Mouse (Mus musculus): ENCODE results near the gene Zfp189.
"Not testable (repeated sequence)": the region's sequence is repeated elsewhere in the genome, so short reads cannot be mapped to it uniquely, and the experiment has no call there.

Gene Zfp189

DNA sequence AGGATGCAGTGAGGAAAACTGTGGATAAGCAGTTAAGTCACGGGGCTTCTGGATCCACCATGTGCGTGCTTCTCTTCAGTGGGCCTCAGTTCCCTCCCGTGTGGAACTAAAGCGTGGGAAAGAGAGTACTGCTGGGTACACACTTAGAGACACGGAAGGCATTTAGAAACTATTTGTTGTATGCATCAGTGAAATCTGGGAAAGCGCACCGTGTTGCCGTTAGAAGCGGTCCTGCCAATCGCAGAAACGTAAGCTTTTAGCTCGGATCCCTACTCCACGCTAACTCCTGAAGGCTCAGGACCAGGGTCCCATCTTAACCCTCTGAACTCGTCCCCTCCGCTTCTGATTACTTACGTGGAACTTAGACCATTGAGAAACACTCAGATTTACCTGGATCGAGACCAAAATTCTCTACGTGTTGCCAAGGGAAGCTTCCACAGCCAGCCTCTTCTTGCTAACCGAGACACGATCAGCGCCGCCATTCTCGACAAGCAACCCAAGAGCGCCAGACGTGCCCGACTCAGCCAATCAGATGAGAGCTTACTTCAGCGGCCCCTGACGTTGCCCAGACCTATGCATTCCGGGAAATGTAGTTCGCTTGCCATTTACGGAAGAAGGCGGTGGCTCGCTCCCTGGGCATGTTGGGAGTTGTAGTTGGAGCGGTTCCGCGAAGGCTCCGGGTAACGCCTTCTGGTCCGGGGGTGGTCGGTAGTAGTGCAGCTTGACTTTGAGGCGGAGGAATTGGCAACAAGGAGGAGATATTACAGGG is at the start of gene Zfp189, which contains the start of gene Mrpl50:
Gene Zfp189 (plus strand): TSS at position 605 of the 769 bp plus-strand sequence.
Gene Mrpl50 (minus strand): TSS at position 522 of the 769 bp plus-strand sequence.
- DNase-seq (ENCODE audit: low spot score): peak; percentile 98

DNA sequence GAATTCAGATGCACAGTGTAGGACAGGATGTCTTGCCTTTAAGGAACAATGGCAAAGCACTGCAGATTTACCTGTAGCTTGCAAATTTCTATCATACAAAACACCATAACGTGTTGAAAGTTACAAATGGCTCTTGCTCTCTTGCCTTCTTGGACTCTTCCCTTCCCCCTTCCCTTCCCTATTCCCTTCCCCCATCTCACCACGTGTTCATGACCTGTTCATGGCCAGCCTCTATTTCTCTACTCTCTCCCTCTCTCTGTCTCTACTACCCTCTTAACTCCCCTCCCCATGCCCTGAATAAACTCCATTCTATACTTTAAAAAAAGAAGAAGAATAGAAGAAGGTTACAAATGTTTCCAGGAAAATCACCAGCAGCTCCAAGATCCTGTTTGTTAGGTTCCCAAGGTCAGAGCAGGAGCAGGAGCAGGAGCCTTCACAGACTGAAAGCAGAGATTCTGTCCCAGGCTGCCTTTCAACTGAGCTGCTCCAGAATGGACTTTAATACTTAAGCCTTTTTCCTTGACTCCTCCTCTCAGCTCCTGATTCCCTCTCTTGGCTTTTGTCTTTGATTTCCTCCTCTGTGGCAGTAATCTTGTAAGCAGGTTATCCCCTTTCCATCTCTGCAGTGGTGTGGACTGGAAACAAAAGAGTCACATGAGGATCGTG is 47.4 kb upstream of the Zfp189 start, which contains the start of gene Acnat1:
Gene Acnat1 (minus strand): TSS at position 478 of the 666 bp plus-strand sequence.
- DNase-seq (ENCODE audit: low spot score): no peak

DNA sequence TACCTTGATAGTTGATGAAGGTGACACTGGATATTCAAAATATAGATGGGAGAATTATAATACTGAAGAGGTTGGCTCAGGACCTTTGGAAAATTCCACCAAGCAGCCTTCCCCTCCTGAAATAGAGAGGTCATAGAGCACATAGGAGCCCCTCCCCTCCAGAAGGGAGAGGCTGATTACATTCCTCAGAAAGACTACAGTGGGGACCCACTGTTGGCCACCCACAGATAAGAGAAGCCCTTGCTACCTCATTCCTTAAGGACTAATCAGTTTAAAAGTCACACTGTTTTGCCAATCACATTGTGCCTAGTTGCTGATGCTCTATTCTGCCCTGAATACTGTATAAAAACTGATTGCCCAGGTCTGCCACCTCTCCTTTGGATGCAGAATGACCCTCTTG is 46.4 kb upstream of the Zfp189 start:
- DNase-seq (ENCODE audit: low spot score): no peak

DNA sequence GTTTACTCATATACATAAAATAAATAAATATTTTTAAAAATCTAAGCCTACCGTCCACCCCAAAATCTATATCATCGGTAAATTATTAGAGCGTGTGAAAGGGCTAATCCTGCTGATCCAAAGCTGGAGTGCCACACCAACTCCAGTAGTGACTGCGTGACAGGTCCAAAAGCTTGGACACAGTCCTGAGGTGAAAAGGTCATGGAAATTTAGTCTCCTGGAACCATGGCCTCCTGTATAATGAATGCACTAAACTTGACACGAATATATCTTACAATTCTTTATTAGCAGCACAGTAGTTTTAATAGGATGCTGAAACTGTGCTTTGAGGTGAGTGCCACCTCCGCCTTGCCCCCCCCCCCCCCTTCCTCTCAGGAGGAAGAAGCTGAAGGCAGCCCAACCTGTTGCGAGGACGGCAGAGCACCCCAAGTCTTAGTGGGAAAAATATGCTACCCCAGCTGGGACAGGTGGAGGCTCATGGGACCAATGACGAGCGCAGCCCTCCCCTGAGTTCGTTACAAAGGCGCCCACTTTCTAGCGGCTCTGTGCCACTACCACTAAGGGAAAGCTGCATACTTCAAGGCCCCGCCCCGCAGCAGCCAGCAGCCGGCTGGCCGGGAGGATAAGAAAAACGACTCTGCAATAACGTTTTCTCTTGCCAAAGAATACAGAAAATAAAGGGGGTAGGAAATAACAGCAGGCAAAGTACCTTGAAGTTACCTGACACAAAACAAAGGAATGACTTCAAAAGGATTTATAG is 42.7 kb upstream of the Zfp189 start:
- DNase-seq (ENCODE audit: low spot score): peak; percentile 54

DNA sequence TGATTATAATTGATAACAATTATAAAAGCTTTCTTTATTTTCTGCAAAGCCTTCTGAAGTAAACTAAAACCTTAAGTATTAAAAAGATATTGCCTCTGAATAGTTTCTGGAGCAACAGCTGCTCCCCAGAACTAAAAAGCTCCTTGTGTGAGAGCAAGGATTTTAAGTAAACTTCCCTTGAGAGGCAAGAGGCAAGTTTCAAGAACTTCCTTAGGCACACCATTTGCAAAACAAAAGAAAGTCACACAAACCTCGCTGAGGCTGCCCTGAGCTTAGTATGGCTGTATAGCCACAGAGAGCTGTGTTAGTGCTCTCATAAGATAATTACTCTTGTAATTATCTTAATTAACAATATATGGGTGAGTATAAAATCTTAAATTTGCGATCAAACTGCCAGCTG is 41.9 kb upstream of the Zfp189 start:
- DNase-seq (ENCODE audit: low spot score): not testable (repeated sequence)

DNA sequence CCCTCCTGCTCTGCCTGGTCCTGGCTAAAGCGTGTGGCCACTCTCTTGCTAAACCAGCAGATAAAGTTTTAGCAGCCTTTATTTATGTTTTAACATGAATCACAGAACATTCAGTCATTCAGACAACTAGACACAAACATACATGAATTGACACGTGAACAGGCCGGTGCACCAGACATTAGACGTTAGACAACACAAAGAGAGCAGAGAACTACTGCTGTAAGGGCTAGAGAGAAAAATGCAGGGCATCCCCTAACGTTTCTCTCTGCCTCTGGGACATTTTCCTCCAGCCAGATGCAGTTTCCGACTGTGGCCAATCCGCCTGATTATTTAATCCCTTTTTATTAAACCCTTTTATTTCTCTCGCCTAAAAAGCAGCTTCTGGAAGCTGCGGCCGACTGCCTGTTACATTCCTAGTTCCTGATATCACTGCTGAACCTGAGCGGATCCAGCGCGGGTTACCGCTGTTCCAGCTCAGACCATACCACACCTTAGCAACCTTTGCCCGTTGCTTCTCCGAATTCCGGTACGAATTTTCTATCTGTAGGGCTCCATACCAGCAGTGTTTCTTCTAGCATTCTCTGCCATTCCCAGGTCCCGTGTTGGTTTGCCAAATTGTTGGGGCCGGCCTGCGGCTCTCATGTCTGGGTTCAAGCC is 40.7 kb upstream of the Zfp189 start:
- DNase-seq (ENCODE audit: low spot score): peak; percentile 23

DNA sequence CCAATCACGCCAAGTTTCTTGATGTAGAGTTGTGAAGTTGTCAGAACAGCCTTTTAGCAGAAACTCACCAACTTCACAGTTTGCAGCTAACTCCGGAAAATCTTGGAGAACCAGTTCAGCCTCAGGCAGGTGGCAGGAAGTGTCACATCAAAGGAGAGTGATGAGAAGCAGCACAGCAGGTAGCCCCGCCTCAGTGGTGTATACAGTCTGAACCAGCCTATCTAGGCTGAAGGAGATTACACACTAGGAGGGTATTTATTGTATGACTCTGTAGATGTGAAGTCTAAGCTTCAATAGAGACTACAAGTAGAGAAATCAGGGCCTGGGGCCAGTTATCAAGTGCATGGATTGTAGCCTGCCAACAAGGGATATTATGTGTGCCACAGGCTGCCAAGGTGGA is 40.1 kb upstream of the Zfp189 start:
- peak; percentile 22 for DNase-seq (ENCODE audit: low spot score)

DNA sequence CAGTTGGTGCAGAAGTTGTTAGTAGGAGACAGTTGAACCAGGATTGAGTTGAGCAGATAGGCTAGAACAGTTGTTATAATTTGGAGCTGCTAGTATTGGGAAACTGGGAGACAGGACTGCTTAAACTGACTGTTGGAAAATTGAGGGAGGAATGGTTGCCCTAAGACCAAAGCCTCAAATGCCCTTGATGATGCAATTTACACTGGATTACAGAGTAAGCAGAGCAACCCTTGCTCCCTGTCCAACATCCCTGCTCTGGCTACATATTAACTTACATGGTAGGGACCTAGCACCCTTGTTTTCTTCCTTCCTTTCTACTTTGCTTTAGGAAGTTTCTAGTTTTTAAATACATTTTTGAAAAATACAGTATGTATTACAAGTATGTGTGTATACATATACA is 35.5 kb upstream of the Zfp189 start:
- no peak for DNase-seq (ENCODE audit: low spot score)

DNA sequence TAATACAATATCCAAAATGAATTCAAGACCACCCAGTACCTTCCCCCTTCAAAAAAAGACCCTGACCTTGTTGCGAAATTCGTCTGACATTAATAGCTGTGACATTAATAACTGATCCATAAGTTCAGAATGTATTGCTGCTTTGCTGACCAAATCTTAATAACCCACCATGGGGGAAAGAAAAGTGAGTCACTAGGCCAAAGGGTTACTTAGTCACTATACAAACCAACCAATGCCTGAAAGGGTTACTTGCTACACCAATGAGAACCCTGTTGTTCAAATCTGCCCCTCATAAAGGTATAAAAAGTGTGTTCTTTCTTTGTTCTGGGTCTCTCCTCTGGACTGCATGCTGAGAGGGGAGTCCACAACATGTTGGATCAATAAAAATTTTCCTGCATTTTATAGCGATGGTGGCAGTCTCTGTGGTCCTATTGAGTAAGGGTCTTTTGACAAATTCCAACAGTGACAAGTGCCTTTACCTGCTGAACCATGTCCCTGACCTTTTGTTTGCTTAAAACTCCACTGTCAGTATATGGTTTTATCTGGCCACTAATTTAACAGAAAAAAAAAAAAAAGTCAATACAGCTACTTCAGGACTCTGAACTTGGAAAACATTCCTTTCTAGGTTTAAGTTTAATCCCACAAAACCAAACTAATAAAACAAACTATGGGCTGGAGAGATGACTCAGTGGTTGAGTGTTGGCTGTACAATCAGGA is 34.9 kb upstream of the Zfp189 start:
- not testable (repeated sequence) for DNase-seq (ENCODE audit: low spot score)

DNA sequence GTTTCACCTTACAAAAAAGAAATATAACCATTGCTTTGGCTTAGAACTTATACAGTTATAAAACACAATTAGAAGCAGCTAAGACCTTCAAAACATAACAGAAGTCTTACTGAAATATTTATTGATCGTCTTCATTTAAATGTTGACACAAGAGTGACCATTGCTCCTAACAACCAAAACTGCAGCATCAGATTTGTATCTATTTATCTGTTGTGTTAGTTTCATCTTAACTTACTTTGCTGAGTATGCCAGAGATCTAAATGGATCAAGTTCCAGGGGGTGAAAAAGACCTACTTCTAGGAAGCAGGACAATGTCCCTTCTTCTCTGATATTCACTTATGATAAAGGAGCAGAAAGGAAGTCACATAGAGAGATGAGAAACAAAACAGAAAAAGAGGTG is 17.4 kb upstream of the Zfp189 start:
- no peak for DNase-seq (ENCODE audit: low spot score)

DNA sequence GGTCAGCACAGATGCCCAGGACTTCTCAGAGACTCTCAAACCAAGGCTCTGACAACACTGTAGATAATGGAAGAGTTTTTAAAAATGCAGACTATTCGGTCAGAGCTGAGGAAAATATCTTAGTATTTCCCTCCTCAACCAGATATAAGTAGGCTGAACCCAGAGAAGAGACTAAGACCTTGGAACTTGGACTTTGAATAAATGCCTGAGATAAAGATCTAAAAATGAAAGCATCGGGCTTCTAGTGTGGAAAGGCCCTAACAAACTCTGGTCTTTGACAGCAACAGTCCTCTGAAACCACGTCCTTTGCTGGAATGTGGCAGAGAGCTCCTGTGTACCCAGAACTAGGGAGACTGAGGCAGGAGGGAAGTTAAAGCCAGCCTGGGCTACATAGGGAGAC is 14.6 kb upstream of the Zfp189 start, which contains the start of gene Baat:
Gene Baat (minus strand): TSS at position 172 of the 400 bp plus-strand sequence.
- no peak for DNase-seq (ENCODE audit: low spot score)

DNA sequence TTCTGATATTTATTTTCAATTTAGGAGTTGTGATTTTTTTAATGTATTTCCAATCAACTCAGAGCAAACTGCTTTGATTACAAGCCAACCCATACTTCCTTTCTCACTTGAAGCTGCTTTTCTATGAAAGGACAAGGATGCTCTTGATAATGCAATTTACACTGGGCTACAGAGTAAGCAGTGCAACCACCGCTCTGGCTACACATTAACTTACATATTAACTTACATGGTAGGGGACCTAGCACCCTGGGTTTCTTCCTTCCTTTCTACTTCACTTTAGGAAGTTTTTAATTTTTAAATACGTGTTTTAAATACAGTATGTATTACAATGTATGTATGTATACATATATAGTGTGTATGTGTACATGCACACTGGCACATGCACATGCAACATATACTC is 11.8 kb upstream of the Zfp189 start:
- DNase-seq (ENCODE audit: low spot score): no peak

DNA sequence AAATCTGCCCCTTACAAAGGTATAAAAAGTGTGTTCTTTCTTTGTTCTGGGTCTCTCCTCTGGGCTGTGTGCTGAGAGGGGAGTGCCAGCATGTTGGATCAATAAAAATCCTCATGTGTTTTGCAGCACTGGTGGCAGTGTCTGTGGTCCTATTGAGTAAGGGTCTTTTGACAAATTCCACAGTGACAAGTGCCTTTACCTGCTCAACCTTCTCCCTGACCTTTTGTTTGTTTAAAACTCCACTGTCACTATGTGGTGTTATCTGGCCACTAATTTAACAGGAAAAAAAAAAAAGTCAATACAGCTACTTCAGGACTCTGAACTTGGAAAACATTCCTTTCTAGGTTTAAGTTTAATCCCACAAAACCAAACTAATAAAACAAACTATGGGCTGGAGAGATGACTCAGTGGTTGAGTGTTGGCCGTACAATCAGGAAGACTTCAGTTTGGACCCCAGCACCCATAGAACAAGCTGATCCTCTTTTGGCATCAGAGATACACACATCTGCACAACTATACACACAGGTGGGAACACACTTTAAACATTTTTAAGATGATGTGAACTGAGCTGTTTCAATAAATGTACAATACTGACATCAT is 10.6 kb upstream of the Zfp189 start:
- DNase-seq (ENCODE audit: low spot score): not testable (repeated sequence)

DNA sequence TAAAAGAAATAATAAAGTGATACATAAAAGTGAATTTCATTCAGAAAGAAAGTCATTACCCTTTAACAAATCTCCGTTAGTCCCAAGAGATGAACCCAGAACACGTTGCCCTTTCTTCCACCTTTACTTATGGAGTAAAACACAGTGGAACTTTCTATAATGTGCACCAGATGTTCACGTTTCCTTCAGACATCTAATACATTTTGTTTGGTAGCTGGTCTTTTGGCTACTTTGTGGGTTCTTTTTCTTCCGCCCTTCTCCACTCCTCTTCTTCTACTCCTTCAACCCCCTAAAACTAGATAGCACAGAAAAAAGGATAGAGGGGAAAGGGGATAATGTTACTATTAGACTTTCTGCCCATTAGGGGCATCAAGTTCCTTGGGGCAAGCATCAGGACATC is 8.3 kb upstream of the Zfp189 start:
- peak; percentile 35 for DNase-seq (ENCODE audit: low spot score)

DNA sequence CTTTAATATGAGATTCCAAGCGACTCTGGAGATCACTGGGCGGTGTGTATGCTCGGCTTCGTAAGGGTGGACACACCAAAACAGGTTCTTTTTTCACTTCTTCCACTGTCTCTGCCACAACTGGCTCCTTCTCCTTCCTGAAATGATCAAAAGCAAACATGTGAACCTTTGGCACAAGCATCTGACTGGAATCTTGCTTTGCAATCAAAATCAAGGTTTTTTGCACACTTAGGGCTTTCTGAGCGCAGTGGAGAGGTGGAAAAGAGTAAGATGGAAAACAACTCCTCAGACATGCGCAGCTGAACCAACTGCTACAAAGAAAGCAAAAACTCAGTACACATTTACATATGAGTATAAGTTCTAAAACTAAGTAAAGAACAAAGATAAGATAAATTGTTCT is 6.5 kb upstream of the Zfp189 start:
- no peak for DNase-seq (ENCODE audit: low spot score)

DNA sequence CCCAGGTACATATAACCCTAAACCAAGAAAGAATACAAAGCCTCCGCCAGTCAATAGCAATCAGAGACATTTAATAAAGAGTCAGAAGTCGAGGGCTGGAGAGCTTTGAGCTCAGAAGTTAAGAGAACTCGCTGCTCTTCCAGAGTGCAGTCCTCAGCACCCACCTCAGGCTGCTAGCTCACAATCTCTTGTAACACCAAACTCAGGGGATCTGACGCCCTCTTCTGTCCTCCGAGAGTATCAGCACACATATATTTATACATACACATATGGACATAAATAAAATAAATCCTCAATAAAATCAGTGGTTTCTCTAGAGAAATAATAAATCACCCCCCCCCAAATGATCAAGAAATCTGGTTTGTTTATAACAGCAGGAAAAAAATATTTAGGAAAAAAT is 1.5 kb upstream of the Zfp189 start:
- peak; percentile 50 for DNase-seq (ENCODE audit: low spot score)

DNA sequence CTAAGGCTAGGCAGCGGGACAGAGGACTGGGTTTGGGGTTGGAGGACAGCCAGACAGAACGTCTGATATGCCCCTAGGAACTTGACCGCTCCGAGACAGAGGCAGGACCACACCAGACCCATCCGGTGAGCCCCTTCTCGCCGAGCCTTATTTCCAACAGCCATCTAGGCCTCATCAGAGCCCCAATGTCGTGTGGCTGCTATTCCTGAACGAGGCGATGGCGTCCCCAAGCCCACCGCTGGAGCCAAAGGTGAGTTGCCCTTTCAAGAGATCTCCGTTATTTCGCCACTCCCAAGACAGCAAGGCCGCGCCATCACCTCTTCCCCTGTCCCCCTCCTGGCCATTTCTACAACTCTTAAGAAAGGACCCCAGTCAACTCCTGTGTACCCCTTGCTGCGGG is 370 bp downstream of the Zfp189 start:
- peak; percentile 53 for DNase-seq (ENCODE audit: low spot score)

DNA sequence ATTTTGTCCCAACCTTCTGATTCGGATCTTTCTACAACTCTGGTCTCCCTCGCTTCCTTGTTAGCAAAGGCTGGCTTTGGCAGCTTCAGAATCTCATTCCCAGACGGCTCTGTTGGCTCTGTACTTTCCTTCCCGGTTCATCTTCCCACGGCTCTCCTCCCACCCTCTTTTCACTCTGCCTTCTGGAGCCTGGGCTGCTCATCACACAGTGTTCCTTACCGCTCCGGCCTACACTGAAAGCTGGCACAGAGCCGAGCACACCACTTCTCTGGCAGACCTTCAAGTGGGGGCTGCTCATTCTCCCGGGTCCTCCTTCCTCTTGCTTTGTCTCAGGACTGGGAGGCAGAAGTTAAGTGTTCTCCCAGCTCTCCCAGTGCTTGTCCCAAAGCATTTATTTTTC is 1.6 kb downstream of the Zfp189 start:
- DNase-seq (ENCODE audit: low spot score): no peak

DNA sequence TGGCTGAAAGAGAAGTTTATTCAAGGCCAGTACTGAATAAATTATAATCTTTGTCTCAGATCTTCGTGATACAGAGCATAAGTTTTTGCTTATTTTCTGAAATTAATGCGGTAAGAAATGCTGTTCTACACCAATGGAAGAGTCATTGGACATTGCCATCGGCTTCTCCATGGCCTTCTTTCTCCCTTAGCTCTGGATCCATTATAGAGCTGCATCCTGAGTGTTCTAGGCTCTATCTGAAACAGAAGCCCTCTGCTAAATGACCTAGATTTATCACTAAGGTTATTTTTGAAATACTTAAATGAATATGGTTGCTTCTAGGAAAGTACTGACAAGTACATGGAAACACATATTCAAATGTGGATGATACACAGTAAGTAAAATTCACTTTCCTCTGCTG is 14.1 kb downstream of the Zfp189 start:
- no peak for DNase-seq (ENCODE audit: low spot score)

DNA sequence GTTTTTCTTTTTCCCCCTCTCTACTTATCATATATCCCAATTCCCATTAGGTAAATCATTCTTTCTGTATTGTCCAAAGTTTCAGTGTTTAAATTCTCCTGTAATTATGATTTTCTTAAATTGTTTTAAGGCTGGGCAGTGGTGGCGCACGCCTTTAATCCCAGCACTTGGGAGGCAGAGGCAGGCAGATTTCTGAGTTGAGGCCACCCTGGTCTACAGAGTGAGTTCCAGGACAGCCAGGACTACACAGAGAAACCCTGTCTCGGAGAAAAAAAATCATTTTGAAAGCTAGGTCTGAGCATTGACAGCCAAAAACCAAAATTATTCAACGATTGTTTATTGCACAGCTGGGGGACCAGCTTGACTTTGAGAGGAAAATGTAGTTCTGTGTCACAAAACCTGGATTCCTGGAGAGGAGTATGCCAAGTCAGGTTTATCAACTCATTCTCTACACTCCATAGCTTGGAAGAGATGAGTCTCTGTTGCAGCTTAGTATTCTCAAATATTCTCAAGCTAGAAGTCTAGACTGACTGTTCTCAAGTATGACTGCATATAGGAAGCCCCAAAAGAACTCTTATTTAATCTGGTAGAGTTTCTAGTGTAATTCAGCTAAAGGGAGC is 14.8 kb downstream of the Zfp189 start:
- DNase-seq (ENCODE audit: low spot score): no peak

DNA sequence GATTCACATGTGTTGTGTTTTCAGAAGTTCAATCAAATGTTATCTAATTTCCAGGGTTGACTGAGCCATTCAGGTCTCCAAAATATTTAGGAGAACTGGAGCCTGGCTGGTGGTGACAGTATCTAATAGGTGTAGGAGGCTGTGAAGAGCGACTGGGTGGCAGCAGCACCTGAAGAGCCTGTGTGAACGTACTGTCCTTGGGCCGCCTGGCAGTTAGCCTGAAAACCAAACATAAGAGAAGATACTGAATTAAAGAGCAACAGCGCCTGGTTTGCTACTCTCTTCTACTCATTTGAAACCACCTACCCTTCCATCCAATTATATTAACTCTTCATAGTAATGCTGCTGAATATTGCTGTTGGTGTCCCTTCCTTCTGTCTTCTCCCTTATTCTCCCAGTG is 15.7 kb downstream of the Zfp189 start:
- no peak for DNase-seq (ENCODE audit: low spot score)
